Mouse (Mus musculus) heart, embryonic 11.5 days (tissue): ENCODE measurements around the gene Cypt3. TPM values are rescaled to one million over a fixed set of nuclear protein-coding genes. Genes with fewer than 3 reads are reported as not detected.

ENCODE experiments used
- ATAC-seq: fragments of 200-750 bp; cut with Nextera tagmentation; replicated peaks from 2 replicates; pipeline ENCODE4 v1.8.0; 2017; ENCODE audit warnings: moderate library complexity; ENCODE audit not compliant: insufficient number of reproducible peaks, low FRiP score, low TSS enrichment
- H3K27ac ChIP-seq: fragments of 300-500 bp; sonication (generic); 2 replicates; pipeline ENCODE4 v1.5.1; 2014; ENCODE audit warnings: mild to moderate bottlenecking, low read depth, low read length
- H3K27me3 ChIP-seq: fragments of 300-500 bp; sonication (generic); 2 replicates; pipeline ENCODE4 v1.6.1; 2014; ENCODE audit warnings: mild to moderate bottlenecking, low read length, mixed read lengths; ENCODE audit not compliant: control insufficient read depth, insufficient read depth
- H3K36me3 ChIP-seq: fragments of 300-500 bp; sonication (generic); 2 replicates; pipeline ENCODE4 v1.6.1; 2014; ENCODE audit warnings: mild to moderate bottlenecking, low read length, moderate library complexity, mixed read lengths; ENCODE audit not compliant: control insufficient read depth, insufficient read depth
- H3K4me1 ChIP-seq: fragments of 300-500 bp; sonication (generic); 2 replicates; pipeline ENCODE4 v1.6.1; 2014; ENCODE audit warnings: low read length; ENCODE audit not compliant: control insufficient read depth, insufficient read depth
- H3K4me2 ChIP-seq: fragments of 300-500 bp; sonication (generic); 2 replicates; pipeline ENCODE4 v1.6.1; 2014; ENCODE audit warnings: mild to moderate bottlenecking, moderate library complexity
- H3K4me3 ChIP-seq: fragments of 300-500 bp; sonication (generic); 2 replicates; pipeline ENCODE4 v1.5.1; 2014; ENCODE audit warnings: low read depth, low read length
- H3K9ac ChIP-seq: fragments of 300-500 bp; sonication (generic); 2 replicates; pipeline ENCODE4 v1.6.1; 2014; ENCODE audit warnings: mild to moderate bottlenecking, low read depth, low read length, moderate library complexity
- H3K9me3 ChIP-seq: fragments of 300-500 bp; sonication (generic); replicated peaks from 2 replicates; pipeline ENCODE4 v1.6.1; 2016; ENCODE audit warnings: low read length; ENCODE audit not compliant: control insufficient read depth
- WGBS: fragments of 180-500 bp; shearing (Covaris S2); extraction: QIAGEN DNeasy Blood & Tissue Kit; methylation state at CpG from one replicate; pipeline ENCODE4 v1.1.7; 2014; ENCODE audit not compliant: insufficient replicate concordance; 5-methylcytosine and 5-hydroxymethylcytosine counted together
- polyA plus RNA-seq: library from polyadenylated mRNA; unstranded; fragments of >200 nt; fragmentation: Nextera tagmentation; extraction: Ambion mirVana; gene quantifications from 2 replicates; pipeline ENCODE4 v1.2.1, GENCODE M21; 2014

Gene Cypt3
- polyA plus RNA-seq = not detected in 2 replicates

- H3K9me3 ChIP-seq = no peaks in the 10 kb centered on the region
- no peak within 1 kb of the TSS for H3K4me2 ChIP-seq
- H3K4me3 ChIP-seq = no peak within 1 kb of the TSS
- H3K9ac ChIP-seq = no peak within 1 kb of the TSS
- no peaks in the 10 kb centered on the region for H3K36me3 ChIP-seq
- no peaks in the 10 kb centered on the region for H3K27me3 ChIP-seq
- H3K27ac ChIP-seq = no peak within 1 kb of the TSS
- no peak for ATAC-seq
- H3K4me1 ChIP-seq = no peaks in the 10 kb centered on the region
- whole genome bisulfite sequencing = 61% methylated on average over 7 of the region's 7 CpGs
These were observed at the start of gene Cypt3 for GRCm38 (mm10) chrX:153558293-153558692. Gene Cypt3, plus strand, starts transcription at chrX:153558593.

GRCm38 (mm10) chrX:153515491-153515890, 42.9 kb upstream of the Cypt3 start:
- WGBS = 81% methylated on average over 5 of the region's 5 CpGs
- ATAC-seq = no peak
- Histone ChIP-seq H3K4me2 (no peak overlapping the region), H3K4me3 (no peak overlapping the region), H3K36me3 (no peaks in the 10 kb centered on the region), H3K9me3 (no peaks in the 10 kb centered on the region), H3K9ac (no peak overlapping the region), H3K27ac (no peak overlapping the region), H3K27me3 (no peaks in the 10 kb centered on the region), H3K4me1 (no peaks in the 10 kb centered on the region)

GRCm38 (mm10) chrX:153528399-153528798, 30.0 kb upstream of the Cypt3 start:
- Histone ChIP-seq H3K36me3 (no peaks in the 10 kb centered on the region), H3K4me3 (no peak overlapping the region), H3K9ac (no peak overlapping the region), H3K4me1 (no peaks in the 10 kb centered on the region), H3K27ac (no peak overlapping the region), H3K4me2 (no peak overlapping the region), H3K27me3 (no peaks in the 10 kb centered on the region), H3K9me3 (no peaks in the 10 kb centered on the region)
- 37% methylated on average over 2 of the region's 2 CpGs for WGBS
- no peak for ATAC-seq

GRCm38 (mm10) chrX:153556634-153557033, 1.8 kb upstream of the Cypt3 start:
- no peak overlapping the region for H3K27ac ChIP-seq
- no peaks in the 10 kb centered on the region for H3K36me3 ChIP-seq
- 71% methylated on average over 2 of the region's 2 CpGs for WGBS
- H3K4me3 ChIP-seq = no peak overlapping the region
- no peaks in the 10 kb centered on the region for H3K4me1 ChIP-seq
- no peak for ATAC-seq
- no peaks in the 10 kb centered on the region for H3K9me3 ChIP-seq
- H3K4me2 ChIP-seq = no peak overlapping the region
- no peak overlapping the region for H3K9ac ChIP-seq
- H3K27me3 ChIP-seq = no peaks in the 10 kb centered on the region

GRCm38 (mm10) chrX:153564650-153565049, 6.3 kb downstream of the Cypt3 start:
- H3K4me1 ChIP-seq = no peaks in the 10 kb centered on the region
- no peak overlapping the region for H3K9ac ChIP-seq
- no peak for ATAC-seq
- H3K27me3 ChIP-seq = no peaks in the 10 kb centered on the region
- H3K4me2 ChIP-seq = no peak overlapping the region
- no peak overlapping the region for H3K27ac ChIP-seq
- H3K36me3 ChIP-seq = no peaks in the 10 kb centered on the region
- 85% methylated on average over 1 of the region's 1 CpGs for WGBS
- no peaks in the 10 kb centered on the region for H3K9me3 ChIP-seq
- no peak overlapping the region for H3K4me3 ChIP-seq

- Histone ChIP-seq H3K4me1 (no peaks in the 10 kb centered on the region), H3K4me2 (no peak overlapping the region), H3K27ac (no peak overlapping the region), H3K4me3 (no peak overlapping the region), H3K9me3 (no peaks in the 10 kb centered on the region), H3K36me3 (no peaks in the 10 kb centered on the region), H3K9ac (no peak overlapping the region), H3K27me3 (no peaks in the 10 kb centered on the region)
- 45% methylated on average over 2 of the region's 2 CpGs for WGBS
- ATAC-seq = no peak
These were observed 41.2 kb downstream of the Cypt3 start for GRCm38 (mm10) chrX:153599583-153599982.

Other genes starting within 250 kb of the Cypt3 start
- 18.7 and 21.1 TPM in 2 replicates for gene Ubqln2, start 60.4 kb upstream of the Cypt3 start, polyA plus RNA-seq
- 2.5 and 4.3 TPM in 2 replicates for gene Kctd12b, start 137.8 kb downstream of the Cypt3 start, polyA plus RNA-seq
- gene Nbdy, start 165.0 kb downstream of the Cypt3 start, polyA plus RNA-seq = 68.5 and 70.7 TPM in 2 replicates